Mouse (Mus musculus) megakaryocyte, embryonic 14.5 days (primary cell): ENCODE results near the gene Cables2.

Experiments used
- FLI1 ChIP-seq: IDR thresholded peaks from 2 replicates; pipeline ENCODE4 v1.6.1; 2012; ENCODE audit warnings: low read length, inconsistent platforms, mixed read lengths
- GATA1 ChIP-seq: IDR thresholded peaks from 3 replicates; pipeline ENCODE4 v1.6.1; 2012; ENCODE audit warnings: mixed read lengths, low read length, inconsistent platforms, borderline replicate concordance

DNA sequence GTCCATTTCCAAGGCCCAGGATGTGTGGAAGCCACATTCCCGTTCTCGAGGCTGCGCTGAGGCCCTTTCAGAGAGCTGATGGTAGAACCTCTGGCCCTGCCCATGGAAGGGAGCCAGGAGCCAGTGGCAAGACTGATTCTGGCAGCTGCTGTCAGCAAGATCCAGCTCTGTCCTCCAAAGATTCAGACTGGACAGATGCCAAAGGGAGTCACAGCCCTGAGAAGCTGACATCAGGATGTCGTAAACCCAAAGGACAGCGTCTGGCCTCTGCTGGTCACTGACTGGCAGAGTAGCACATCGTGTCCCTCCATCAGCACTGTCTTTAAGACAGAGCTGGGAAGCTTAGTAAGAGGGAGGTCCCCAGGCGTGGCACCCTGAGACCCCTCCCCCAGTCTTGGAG, 44.7 kb downstream of the Cables2 start:
- TF ChIP-seq GATA1 (no peak), FLI1 (no peak)
